Mouse (Mus musculus) neural tube, embryonic 14.5 days (tissue): ENCODE measurements around the gene Rnf186. TPM values are rescaled to one million over a fixed set of nuclear protein-coding genes. Genes with fewer than 3 reads are reported as not detected.

Experiments used
- ATAC-seq: fragments of 200-750 bp; cut with Nextera tagmentation; 2 replicates; pipeline ENCODE4 v1.8.0; 2017; ENCODE audit warnings: low read depth, mild to moderate bottlenecking, moderate TSS enrichment, moderate library complexity
- H3K27ac ChIP-seq: fragments of 300-500 bp; sonication (generic); 2 replicates; pipeline ENCODE4 v1.5.1; 2014; ENCODE audit warnings: low read depth, mild to moderate bottlenecking, control low read depth, low read length, moderate library complexity, mixed read lengths
- H3K27me3 ChIP-seq: fragments of 300-500 bp; sonication (generic); 2 replicates; pipeline ENCODE4 v1.6.1; 2014; ENCODE audit warnings: low read length; ENCODE audit not compliant: control insufficient read depth, insufficient read depth
- H3K36me3 ChIP-seq: fragments of 300-500 bp; sonication (generic); 2 replicates; pipeline ENCODE4 v1.6.1; 2014; ENCODE audit warnings: low read length, mixed read lengths; ENCODE audit not compliant: control insufficient read depth, insufficient read depth
- H3K4me1 ChIP-seq: fragments of 300-500 bp; sonication (generic); 2 replicates; pipeline ENCODE4 v1.6.1; 2014; ENCODE audit warnings: low read length; ENCODE audit not compliant: control insufficient read depth, insufficient read depth
- H3K4me2 ChIP-seq: fragments of 300-500 bp; sonication (generic); 2 replicates; pipeline ENCODE4 v1.6.1; 2014; ENCODE audit warnings: mild to moderate bottlenecking, low read depth, low read length, control low read depth
- H3K4me3 ChIP-seq: fragments of 300-500 bp; sonication (generic); 2 replicates; pipeline ENCODE4 v1.5.1; 2014; ENCODE audit warnings: low read depth, low read length, control low read depth, mixed read lengths
- H3K9ac ChIP-seq: fragments of 300-500 bp; sonication (generic); replicated peaks from 2 replicates; pipeline ENCODE4 v1.6.1; 2014; ENCODE audit warnings: low read depth, mild to moderate bottlenecking, control low read depth, low read length, mixed read lengths
- H3K9me3 ChIP-seq: fragments of 300-500 bp; sonication (generic); 2 replicates; pipeline ENCODE4 v1.6.1; 2016; ENCODE audit warnings: low read length; ENCODE audit not compliant: control insufficient read depth
- WGBS: fragments of 180-500 bp; shearing (Covaris S2); extraction: QIAGEN DNeasy Blood & Tissue Kit; methylation state at CpG from one replicate; pipeline ENCODE4 v1.1.7; 2014; 5-methylcytosine and 5-hydroxymethylcytosine counted together
- polyA plus RNA-seq: library from polyadenylated mRNA; unstranded; fragments of >200 nt; fragmentation: Nextera tagmentation; extraction: Ambion mirVana; gene quantifications from 2 replicates; pipeline ENCODE4 v1.2.1, GENCODE M21; 2014

The Rnf186 gene
- polyA plus RNA-seq, 1 experiment from 2014 or later: not detected

DNA sequence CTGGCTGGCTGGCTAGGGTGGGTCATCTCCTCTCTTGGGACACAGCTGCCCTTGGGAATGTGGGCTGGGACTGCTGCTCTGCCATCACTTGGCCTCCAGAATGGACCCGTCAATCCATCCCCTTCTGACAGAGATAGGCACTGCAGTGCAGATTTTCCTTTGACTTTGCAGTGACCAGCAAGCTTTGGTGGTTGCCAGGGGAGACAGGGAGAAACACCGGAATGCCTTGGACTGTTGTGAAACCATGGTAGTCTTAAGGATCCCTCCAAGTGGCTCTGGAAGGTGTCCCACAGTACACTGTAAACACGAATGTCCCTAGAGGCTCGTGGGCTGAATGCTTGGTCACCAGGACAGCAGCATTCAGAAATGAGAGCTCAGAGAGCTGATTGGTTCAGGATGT, 27.4 kb upstream of the Rnf186 start:
- H3K4me1 ChIP-seq: 0 out of 2 replicates have a peak, but pooled peaks cover 3% of the 10 kb centered on the region
- no peak overlapping the region for H3K4me3 ChIP-seq
- H3K9me3 ChIP-seq: no peaks in the 10 kb centered on the region
- 52% methylated on average over 4 of the region's 4 CpGs for WGBS
- no peak overlapping the region for H3K27ac ChIP-seq
- H3K9ac ChIP-seq: no peak overlapping the region
- no peaks in the 10 kb centered on the region for H3K27me3 ChIP-seq
- no peak overlapping the region for H3K4me2 ChIP-seq
- H3K36me3 ChIP-seq: no peaks in the 10 kb centered on the region
- ATAC-seq: no peak

- H3K4me3 ChIP-seq: no peak overlapping the region
- no peaks in the 10 kb centered on the region for H3K27me3 ChIP-seq
- no peak overlapping the region for H3K27ac ChIP-seq
- H3K4me2 ChIP-seq: no peak overlapping the region
- H3K36me3 ChIP-seq: no peaks in the 10 kb centered on the region
- H3K9me3 ChIP-seq: no peaks in the 10 kb centered on the region
- 0 out of 2 replicates have a peak, but pooled peaks cover 3% of the 10 kb centered on the region for H3K4me1 ChIP-seq
- 39% methylated on average over 7 of the region's 7 CpGs for WGBS
- H3K9ac ChIP-seq: no peak overlapping the region
- no peak for ATAC-seq
Observed at GRCm38 (mm10) chr4:138941401-138941800, 25.5 kb upstream of the Rnf186 start.

- WGBS: 64% methylated on average over 6 of the region's 6 CpGs
- Histone ChIP-seq H3K27me3 (no peaks in the 10 kb centered on the region), H3K4me3 (no peak overlapping the region), H3K36me3 (no peaks in the 10 kb centered on the region), H3K9me3 (no peaks in the 10 kb centered on the region), H3K9ac (no peak overlapping the region), H3K4me1 (0 out of 2 replicates have a peak, but pooled peaks cover 3% of the 10 kb centered on the region), H3K4me2 (no peak overlapping the region), H3K27ac (no peak overlapping the region)
- no peak for ATAC-seq
Observed at GRCm38 (mm10) chr4:138941966-138942365, 24.9 kb upstream of the Rnf186 start.

- Histone ChIP-seq H3K4me3 (no peak overlapping the region), H3K9ac (no peak overlapping the region), H3K9me3 (no peaks in the 10 kb centered on the region), H3K4me1 (0 out of 2 replicates have a peak, but pooled peaks cover 3% of the 10 kb centered on the region), H3K27me3 (no peaks in the 10 kb centered on the region), H3K4me2 (no peak overlapping the region), H3K27ac (no peak overlapping the region), H3K36me3 (no peaks in the 10 kb centered on the region)
- ATAC-seq: no peak
- 34% methylated on average over 15 of the region's 15 CpGs for WGBS
Observed at GRCm38 (mm10) chr4:138943730-138944129, 23.2 kb upstream of the Rnf186 start.

- no peak overlapping the region for H3K9ac ChIP-seq
- H3K4me1 ChIP-seq: no peaks in the 10 kb centered on the region
- no peaks in the 10 kb centered on the region for H3K27me3 ChIP-seq
- H3K9me3 ChIP-seq: peaks cover under 1% of the 10 kb centered on the region; the same call in 1 of the 2 replicates
- H3K27ac ChIP-seq: no peak overlapping the region
- no peak for ATAC-seq
- 85% methylated on average over 2 of the region's 2 CpGs for WGBS
- no peak overlapping the region for H3K4me2 ChIP-seq
- no peaks in the 10 kb centered on the region for H3K36me3 ChIP-seq
- no peak overlapping the region for H3K4me3 ChIP-seq
Observed at GRCm38 (mm10) chr4:138948257-138948656, 18.7 kb upstream of the Rnf186 start.

DNA sequence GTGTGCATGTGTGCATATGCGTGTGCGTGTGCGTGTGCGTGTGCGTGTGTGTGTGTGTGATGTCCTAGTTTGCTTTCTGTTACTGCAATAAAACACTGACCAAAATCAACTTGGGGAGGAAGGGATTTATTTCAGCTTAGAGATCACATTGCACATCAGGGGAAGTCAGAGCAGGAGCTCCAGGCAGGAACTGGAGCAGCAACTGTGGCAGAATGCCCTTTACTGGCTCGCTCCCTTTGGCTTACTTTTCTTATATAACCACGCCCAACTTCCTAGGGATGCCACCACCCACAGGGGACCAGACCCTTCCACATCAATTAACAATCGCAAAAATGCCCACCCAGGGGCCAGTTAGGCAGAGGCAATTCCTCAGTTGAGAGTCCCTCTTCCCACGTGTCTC, 8.3 kb upstream of the Rnf186 start:
- Histone ChIP-seq H3K27ac (no peak overlapping the region), H3K9me3 (no peaks in the 10 kb centered on the region), H3K4me1 (no peaks in the 10 kb centered on the region), H3K4me3 (no peak overlapping the region), H3K36me3 (no peaks in the 10 kb centered on the region), H3K9ac (no peak overlapping the region), H3K4me2 (no peak overlapping the region), H3K27me3 (no peaks in the 10 kb centered on the region)
- no peak for ATAC-seq
- WGBS: 89% methylated on average over 9 of the region's 9 CpGs

DNA sequence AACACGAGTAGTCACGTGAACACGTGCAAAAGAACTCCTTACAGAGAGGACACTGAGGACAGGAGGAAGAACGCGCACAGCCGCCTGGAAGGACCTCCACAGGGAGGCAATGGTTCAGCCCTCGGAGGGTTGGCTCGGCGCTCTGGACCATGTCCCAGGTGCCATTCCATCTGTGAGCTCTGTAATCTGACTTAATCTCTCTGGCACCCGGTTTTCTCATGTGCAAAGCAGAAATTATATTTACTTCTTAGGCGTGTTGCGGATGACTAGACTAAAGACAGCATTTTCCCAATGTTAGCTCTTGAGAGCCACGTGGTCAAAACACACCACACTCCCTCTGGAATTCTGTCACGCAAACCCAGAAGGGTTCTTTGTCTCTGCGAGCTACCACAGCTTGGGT, 7.8 kb upstream of the Rnf186 start:
- no peak for ATAC-seq
- Histone ChIP-seq H3K36me3 (no peaks in the 10 kb centered on the region), H3K4me3 (no peak overlapping the region), H3K27me3 (no peaks in the 10 kb centered on the region), H3K4me1 (no peaks in the 10 kb centered on the region), H3K27ac (no peak overlapping the region), H3K9ac (no peak overlapping the region), H3K4me2 (no peak overlapping the region), H3K9me3 (no peaks in the 10 kb centered on the region)
- WGBS: 87% methylated on average over 15 of the region's 15 CpGs

DNA sequence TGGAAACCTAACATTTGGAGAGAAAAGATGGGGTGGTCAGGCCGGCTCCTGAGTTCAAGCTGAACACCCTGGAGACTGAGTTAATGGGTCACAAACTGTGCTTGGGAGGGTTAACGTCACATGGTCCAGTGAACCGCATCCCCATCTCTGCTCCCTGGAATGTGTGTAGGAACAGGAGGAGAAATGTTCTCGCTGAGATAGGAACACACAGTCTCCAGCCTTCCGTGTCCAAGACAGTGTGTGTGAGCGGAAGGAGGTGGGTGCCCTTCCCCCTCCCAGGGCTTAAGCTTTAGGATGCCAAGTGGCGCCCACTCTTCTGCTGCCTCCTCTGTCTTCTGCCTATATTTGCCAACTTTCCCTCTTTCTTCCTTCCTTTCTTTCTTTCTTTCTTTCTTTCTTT, 7.0 kb upstream of the Rnf186 start:
- no peak for ATAC-seq
- H3K4me3 ChIP-seq: no peak overlapping the region
- no peaks in the 10 kb centered on the region for H3K27me3 ChIP-seq
- H3K9me3 ChIP-seq: no peaks in the 10 kb centered on the region
- H3K36me3 ChIP-seq: no peaks in the 10 kb centered on the region
- WGBS: 70% methylated on average over 7 of the region's 7 CpGs
- no peaks in the 10 kb centered on the region for H3K4me1 ChIP-seq
- H3K27ac ChIP-seq: no peak overlapping the region
- H3K4me2 ChIP-seq: no peak overlapping the region
- H3K9ac ChIP-seq: no peak overlapping the region

GRCm38 (mm10) chr4:138962719-138963118, 4.2 kb upstream of the Rnf186 start:
- Histone ChIP-seq H3K36me3 (no peaks in the 10 kb centered on the region), H3K27me3 (no peaks in the 10 kb centered on the region), H3K9me3 (no peaks in the 10 kb centered on the region), H3K4me1 (no peaks in the 10 kb centered on the region), H3K9ac (no peak overlapping the region), H3K27ac (no peak overlapping the region), H3K4me3 (no peak overlapping the region), H3K4me2 (no peak overlapping the region)
- WGBS: 90% methylated on average over 5 of the region's 5 CpGs
- no peak for ATAC-seq

DNA sequence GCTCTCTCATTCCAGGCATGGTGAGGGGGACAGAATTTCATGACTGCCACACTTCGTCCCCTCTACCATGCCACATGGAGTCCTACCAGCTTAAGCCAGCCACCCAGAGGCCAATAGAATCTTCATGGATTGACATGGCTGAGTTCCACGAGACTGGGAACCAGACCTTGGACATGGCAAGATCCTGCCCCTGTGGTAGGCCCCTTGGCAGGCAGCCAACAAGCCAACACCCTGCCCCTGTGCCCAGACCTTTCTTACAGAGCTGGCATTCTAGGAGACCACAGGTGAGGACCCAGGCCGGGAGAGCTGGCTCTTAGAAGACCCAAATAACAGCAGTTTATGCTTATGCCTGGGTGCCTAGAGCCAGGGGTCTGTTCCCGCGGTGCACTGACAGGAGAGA, 1.0 kb upstream of the Rnf186 start:
- Histone ChIP-seq H3K36me3 (no peaks in the 10 kb centered on the region), H3K4me1 (no peaks in the 10 kb centered on the region), H3K4me3 (no peak overlapping the region), H3K27ac (no peak overlapping the region), H3K9me3 (no peaks in the 10 kb centered on the region), H3K4me2 (no peak overlapping the region), H3K9ac (no peak overlapping the region), H3K27me3 (no peaks in the 10 kb centered on the region)
- 81% methylated on average over 5 of the region's 5 CpGs for WGBS
- no peak for ATAC-seq
